Mouse (Mus musculus) myocyte (in vitro differentiated cells): ENCODE data around the gene Mettl14.

Experiments used
- CEBPB ChIP-seq: IDR thresholded peaks from 2 replicates; pipeline ENCODE4 v1.6.1; 2011; ENCODE audit warnings: mild to moderate bottlenecking, moderate library complexity; ENCODE audit not compliant: poor library complexity, insufficient read depth, severe bottlenecking
- MAX ChIP-seq: IDR thresholded peaks from one replicate; pipeline ENCODE4 v1.6.1; 2011; ENCODE audit warnings: low read depth, mild to moderate bottlenecking, control low read depth
- MYOD1 ChIP-seq, 3 experiments: IDR thresholded peaks; one replicate each; pipeline ENCODE4 v1.6.1; 2011; ENCODE audit warnings: control low read depth in 2 of 3, low read depth in 2 of 3, mild to moderate bottlenecking in 2 of 3, moderate library complexity in 1 of 3; ENCODE audit not compliant: insufficient read length in 2 of 3, control insufficient read depth in 1 of 3
- MYOG ChIP-seq, 3 experiments: IDR thresholded peaks; one replicate each; pipeline ENCODE4 v1.6.1; 2011; ENCODE audit warnings: control low read depth in 2 of 3, low read depth in 2 of 3, mild to moderate bottlenecking in 2 of 3; ENCODE audit not compliant: insufficient read length in 2 of 3, control insufficient read depth in 1 of 3, insufficient read depth in 1 of 3
- POLR2A ChIP-seq: IDR thresholded peaks from one replicate; pipeline ENCODE4 v1.6.1; 2011; ENCODE audit warnings: low read depth, mild to moderate bottlenecking, control low read depth, moderate library complexity; ENCODE audit not compliant: insufficient read length
- POLR2AphosphoS2 ChIP-seq: IDR thresholded peaks from one replicate; pipeline ENCODE4 v1.6.1; 2011; ENCODE audit warnings: low read depth, control low read depth; ENCODE audit not compliant: insufficient read length
- USF1 ChIP-seq: IDR thresholded peaks from one replicate; pipeline ENCODE4 v1.6.1; 2011; ENCODE audit warnings: low read depth, mild to moderate bottlenecking, control low read depth, moderate library complexity

- TF ChIP-seq USF1 (no peak), CEBPB (no peak), POLR2A (no peak), MYOG (IDR thresholded peaks at IDR 0.05; ENCODE audit: control insufficient read depth in 1 of 3, insufficient read depth in 1 of 3, insufficient read length in 2 of 3, low read depth in 2 of 3) (no peak), MAX (no peak), POLR2AphosphoS2 (no peak), MYOD1 (IDR thresholded peaks at IDR 0.05; ENCODE audit: control insufficient read depth in 1 of 3, insufficient read length in 2 of 3, low read depth in 2 of 3) (no peak)
Observed at GRCm38 (mm10) chr3:123391180-123391579, 5.3 kb upstream of the Mettl14 start.
